Mouse (Mus musculus): ENCODE data around the gene Slc7a1. TPM values are rescaled to one million over a fixed set of nuclear protein-coding genes. Genes with fewer than 3 reads are reported as not detected.

Slc7a1 gene
- polyA plus RNA-seq, 1 experiment = 12.8 TPM

GRCm38 (mm10) chr5:148412504-148412903 is 12.8 kb upstream of the Slc7a1 start:
- Histone ChIP-seq H3K27ac (ENCODE audit: control insufficient read depth, insufficient read depth, low read length) (no peak overlapping the region), H3K36me3 (ENCODE audit: control insufficient read depth, insufficient read depth, low read length) (no peaks in the 10 kb centered on the region), H3K4me1 (replicated peaks; ENCODE audit: control insufficient read depth, insufficient read depth, low read length) (no peaks in the 10 kb centered on the region), H3K27me3 (ENCODE audit: control insufficient read depth, insufficient read depth, low read length) (no peaks in the 10 kb centered on the region), H3K4me3 (ENCODE audit: control insufficient read depth, insufficient read depth, low read length) (no peak overlapping the region)
- no peak for DNase-seq
- 85% methylated on average over 4 of the region's 4 CpGs for WGBS
- no peak for TF ChIP-seq CTCF (IDR thresholded peaks at IDR 0.05; ENCODE audit: borderline replicate concordance, control insufficient read depth, extremely low read depth, insufficient read depth, low read length, poor library complexity)
- no peak for TF ChIP-seq POLR2A (IDR thresholded peaks at IDR 0.05; ENCODE audit: control insufficient read depth, extremely low read depth, insufficient read depth, low read length, poor library complexity)

- Histone ChIP-seq H3K27me3 (ENCODE audit: control insufficient read depth, insufficient read depth, low read length) (no peaks in the 10 kb centered on the region), H3K4me1 (replicated peaks; ENCODE audit: control insufficient read depth, insufficient read depth, low read length) (no peaks in the 10 kb centered on the region), H3K27ac (ENCODE audit: control insufficient read depth, insufficient read depth, low read length) (no peak overlapping the region), H3K4me3 (ENCODE audit: control insufficient read depth, insufficient read depth, low read length) (no peak overlapping the region), H3K36me3 (ENCODE audit: control insufficient read depth, insufficient read depth, low read length) (no peaks in the 10 kb centered on the region)
- WGBS = 90% methylated on average over 8 of the region's 8 CpGs
- TF ChIP-seq POLR2A (IDR thresholded peaks at IDR 0.05; ENCODE audit: control insufficient read depth, extremely low read depth, insufficient read depth, low read length, poor library complexity) (no peak), CTCF (IDR thresholded peaks at IDR 0.05; ENCODE audit: borderline replicate concordance, control insufficient read depth, extremely low read depth, insufficient read depth, low read length, poor library complexity) (no peak)
- DNase-seq = no peak
Observed at GRCm38 (mm10) chr5:148409465-148409864, 9.8 kb upstream of the Slc7a1 start.

GRCm38 (mm10) chr5:148406913-148407312 is 7.2 kb upstream of the Slc7a1 start:
- no peak for DNase-seq
- Histone ChIP-seq H3K27me3 (ENCODE audit: control insufficient read depth, insufficient read depth, low read length) (no peaks in the 10 kb centered on the region), H3K4me3 (ENCODE audit: control insufficient read depth, insufficient read depth, low read length) (no peak overlapping the region), H3K36me3 (ENCODE audit: control insufficient read depth, insufficient read depth, low read length) (no peaks in the 10 kb centered on the region), H3K27ac (ENCODE audit: control insufficient read depth, insufficient read depth, low read length) (no peak overlapping the region), H3K4me1 (replicated peaks; ENCODE audit: control insufficient read depth, insufficient read depth, low read length) (no peaks in the 10 kb centered on the region)
- 96% methylated on average over 2 of the region's 2 CpGs for WGBS
- TF ChIP-seq CTCF (IDR thresholded peaks at IDR 0.05; ENCODE audit: borderline replicate concordance, control insufficient read depth, extremely low read depth, insufficient read depth, low read length, poor library complexity) = no peak
- TF ChIP-seq POLR2A (IDR thresholded peaks at IDR 0.05; ENCODE audit: control insufficient read depth, extremely low read depth, insufficient read depth, low read length, poor library complexity) = no peak

GRCm38 (mm10) chr5:148404548-148404947 is 4.8 kb upstream of the Slc7a1 start:
- TF ChIP-seq POLR2A (IDR thresholded peaks at IDR 0.05; ENCODE audit: control insufficient read depth, extremely low read depth, insufficient read depth, low read length, poor library complexity) = no peak
- TF ChIP-seq CTCF (IDR thresholded peaks at IDR 0.05; ENCODE audit: borderline replicate concordance, control insufficient read depth, extremely low read depth, insufficient read depth, low read length, poor library complexity) = no peak
- WGBS = 49% methylated on average over 7 of the region's 7 CpGs
- Histone ChIP-seq H3K4me3 (ENCODE audit: control insufficient read depth, insufficient read depth, low read length) (no peak overlapping the region), H3K27me3 (ENCODE audit: control insufficient read depth, insufficient read depth, low read length) (no peaks in the 10 kb centered on the region), H3K4me1 (replicated peaks; ENCODE audit: control insufficient read depth, insufficient read depth, low read length) (0 out of 2 replicates have a peak, but pooled peaks cover 3% of the 10 kb centered on the region), H3K36me3 (ENCODE audit: control insufficient read depth, insufficient read depth, low read length) (no peaks in the 10 kb centered on the region), H3K27ac (ENCODE audit: control insufficient read depth, insufficient read depth, low read length) (no peak overlapping the region)
- no peak for DNase-seq

- TF ChIP-seq POLR2A (IDR thresholded peaks at IDR 0.05; ENCODE audit: control insufficient read depth, extremely low read depth, insufficient read depth, low read length, poor library complexity) (no peak), CTCF (IDR thresholded peaks at IDR 0.05; ENCODE audit: borderline replicate concordance, control insufficient read depth, extremely low read depth, insufficient read depth, low read length, poor library complexity) (no peak)
- no peaks in the 10 kb centered on the region for H3K36me3 ChIP-seq (ENCODE audit: control insufficient read depth, insufficient read depth, low read length)
- WGBS = 89% methylated on average over 4 of the region's 4 CpGs
- DNase-seq = no peak
- peaks cover 6% of the 10 kb centered on the region for H3K4me1 ChIP-seq (replicated peaks; ENCODE audit: control insufficient read depth, insufficient read depth, low read length)
- H3K27ac ChIP-seq (ENCODE audit: control insufficient read depth, insufficient read depth, low read length) = no peak overlapping the region
- H3K4me3 ChIP-seq (ENCODE audit: control insufficient read depth, insufficient read depth, low read length) = no peak overlapping the region
- no peaks in the 10 kb centered on the region for H3K27me3 ChIP-seq (ENCODE audit: control insufficient read depth, insufficient read depth, low read length)
Observed at GRCm38 (mm10) chr5:148402641-148403040, 2.9 kb upstream of the Slc7a1 start.

- peak overlapping the region; percentile 54 for H3K4me3 ChIP-seq (ENCODE audit: control insufficient read depth, insufficient read depth, low read length)
- no peak overlapping the region for H3K27ac ChIP-seq (ENCODE audit: control insufficient read depth, insufficient read depth, low read length)
- H3K36me3 ChIP-seq (ENCODE audit: control insufficient read depth, insufficient read depth, low read length) = no peaks in the 10 kb centered on the region
- DNase-seq = peak; percentile 55
- WGBS = under 1% methylated on average over 58 of the region's 58 CpGs
- no peaks in the 10 kb centered on the region for H3K27me3 ChIP-seq (ENCODE audit: control insufficient read depth, insufficient read depth, low read length)
- no peak for TF ChIP-seq POLR2A (IDR thresholded peaks at IDR 0.05; ENCODE audit: control insufficient read depth, extremely low read depth, insufficient read depth, low read length, poor library complexity)
- no peak for TF ChIP-seq CTCF (IDR thresholded peaks at IDR 0.05; ENCODE audit: borderline replicate concordance, control insufficient read depth, extremely low read depth, insufficient read depth, low read length, poor library complexity)
- H3K4me1 ChIP-seq (replicated peaks; ENCODE audit: control insufficient read depth, insufficient read depth, low read length) = peaks cover 6% of the 10 kb centered on the region
Observed at GRCm38 (mm10) chr5:148398766-148399659, 691 bp downstream of the Slc7a1 start.
